Mouse (Mus musculus) thymus, adult 2 months (tissue): ENCODE results near the gene Gm17606.

Experiments used
- CTCF ChIP-seq: fragments of 200-500 bp; IDR thresholded peaks from 2 replicates; pipeline ENCODE4 v1.5.1; 2012; ENCODE audit warnings: mild to moderate bottlenecking, control low read depth, low read length, moderate library complexity, borderline replicate concordance; ENCODE audit not compliant: control insufficient read depth, poor library complexity, insufficient read depth; ENCODE audit errors: extremely low read depth
- POLR2A ChIP-seq: fragments of 200-500 bp; IDR thresholded peaks from 2 replicates; pipeline ENCODE4 v1.6.1; 2012; ENCODE audit warnings: mild to moderate bottlenecking, low read length, control low read depth, moderate library complexity; ENCODE audit not compliant: control insufficient read depth, poor library complexity, insufficient read depth; ENCODE audit errors: extremely low read depth

- TF ChIP-seq POLR2A (no peak), CTCF (no peak)
These were observed 17.4 kb upstream of the Gm17606 start for GRCm38 (mm10) chr14:54623334-54623733.
